Mouse (Mus musculus) embryonic stem cell, embryonic (primary cell): ENCODE data around the gene Dnase2a.

Source experiments
- CTCF ChIA-PET, 4 experiments: fragments of 300-600 bp in 2 of 4; fragments of 350-600 bp in 2 of 4; sonication (Branson Sonifier 250); formaldehyde crosslinking; loops; one replicate each; lab custom pipeline; 2022; ENCODE audit warnings: inconsistent platforms in 2 of 4; lab: Charles Lee
- POLR2A ChIA-PET, 4 experiments: fragments of 300-600 bp in 2 of 4; fragments of 350-600 bp in 2 of 4; sonication (Branson Sonifier 250); formaldehyde crosslinking; loops; one replicate each; lab custom pipeline; 2022; ENCODE audit warnings: antibody characterized with exemption in 4 of 4, inconsistent platforms in 1 of 4; lab: Charles Lee

Dnase2a gene

DNA sequence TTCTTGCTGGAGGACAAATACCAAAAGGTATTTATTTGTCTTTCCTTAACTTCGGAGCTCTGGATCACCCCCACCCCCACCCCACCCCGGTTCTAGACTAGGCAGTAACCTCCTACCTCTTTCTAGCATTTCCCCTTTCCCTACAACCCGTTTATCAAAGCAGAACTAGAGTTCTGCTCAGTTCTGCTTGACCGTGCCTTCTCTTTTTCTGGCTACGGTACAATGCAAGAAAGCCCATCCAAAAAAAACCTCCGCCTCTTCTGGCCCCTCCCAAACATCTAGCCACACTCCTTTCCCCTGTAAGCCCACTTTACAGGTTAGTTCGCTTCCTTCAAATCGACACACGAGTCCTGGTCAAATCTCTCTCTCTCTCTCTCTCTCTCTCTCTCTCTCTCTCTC is 5.1 kb downstream of the Dnase2a start:
- ChIA-PET POLR2A (interaction anchor here (0.5 to 7.6 kb wide), 97 partner anchors 8 to 657 kb away, joined by 3 to 200 read pairs (median 5); partner anchors contain the start of genes Gcdh (in 4 of the 4), Calr (in 3 of the 4), Rad23a (in 3 of the 4) and Syce2 (in 3 of the 4)), CTCF (interaction anchor here (0.6 to 2.9 kb wide), 14 partner anchors 10 to 176 kb away, joined by 3 to 25 read pairs (median 4); partner anchors contain the start of gene Gcdh (in 1 of the 4))

DNA sequence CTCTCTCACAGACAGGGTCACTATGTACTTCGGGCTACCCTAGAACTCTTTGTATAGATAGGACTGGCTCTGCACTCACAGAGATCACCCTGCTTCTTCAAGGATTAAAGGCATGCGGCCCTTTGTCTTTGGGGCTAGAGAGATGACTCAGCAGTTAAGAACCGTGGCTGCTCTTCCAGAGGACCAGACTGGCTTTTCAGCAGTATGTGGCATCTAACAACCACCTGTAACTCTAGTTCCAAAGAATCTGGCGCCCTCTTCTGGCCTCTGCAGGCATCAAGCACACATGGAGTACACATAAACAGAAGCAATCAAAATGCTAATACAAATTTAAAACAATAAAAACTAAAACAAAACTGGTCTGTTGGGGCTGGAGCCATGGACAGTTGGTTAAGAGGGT is 5.6 kb downstream of the Dnase2a start:
- POLR2A ChIA-PET = interaction anchor here (0.5 to 7.6 kb wide), 64 partner anchors 8 to 657 kb away, joined by 3 to 200 read pairs (median 6); partner anchors contain the start of genes Gcdh (in 4 of the 4), Calr (in 2 of the 4), Dhps (in 2 of the 4) and Farsa (in 2 of the 4)

DNA sequence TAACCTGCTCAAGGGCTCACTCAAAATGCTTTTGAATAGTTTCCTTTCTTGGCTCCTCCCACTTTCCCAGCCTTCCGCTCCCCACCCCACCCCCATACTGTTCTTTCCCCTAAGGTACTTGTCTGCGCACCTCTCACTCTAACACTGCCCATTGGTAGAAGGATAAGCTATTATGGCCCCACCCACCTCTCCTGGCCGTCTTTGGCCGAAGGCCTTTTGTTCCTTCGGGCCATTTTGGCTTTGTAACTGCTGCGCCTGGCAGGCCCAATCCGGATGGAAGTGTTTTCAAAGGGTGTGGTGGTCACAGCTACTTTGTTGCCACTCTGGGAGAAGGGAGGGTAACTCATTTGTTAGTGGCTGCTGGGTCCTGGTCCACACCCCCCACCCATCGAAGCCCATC is 6.9 kb downstream of the Dnase2a start:
- CTCF ChIA-PET = interaction anchor here (0.6 to 3.1 kb wide), 32 partner anchors 9 to 187 kb away, joined by 3 to 45 read pairs (median 4); partner anchors contain the start of genes Dand5 (in 1 of the 4), Gcdh (in 1 of the 4) and Mast1 (in 1 of the 4)

More for the DNA sequence above, 5.6 kb downstream of the Dnase2a start:
- CTCF ChIA-PET = interaction anchor here in 2 of 4 experiments (0.7 to 3.1 kb wide), 8 partner anchors 10 to 47 kb away, joined by 4 to 45 read pairs (median 6); partner anchors contain the start of gene Gcdh (in 1 of the 2)

DNA sequence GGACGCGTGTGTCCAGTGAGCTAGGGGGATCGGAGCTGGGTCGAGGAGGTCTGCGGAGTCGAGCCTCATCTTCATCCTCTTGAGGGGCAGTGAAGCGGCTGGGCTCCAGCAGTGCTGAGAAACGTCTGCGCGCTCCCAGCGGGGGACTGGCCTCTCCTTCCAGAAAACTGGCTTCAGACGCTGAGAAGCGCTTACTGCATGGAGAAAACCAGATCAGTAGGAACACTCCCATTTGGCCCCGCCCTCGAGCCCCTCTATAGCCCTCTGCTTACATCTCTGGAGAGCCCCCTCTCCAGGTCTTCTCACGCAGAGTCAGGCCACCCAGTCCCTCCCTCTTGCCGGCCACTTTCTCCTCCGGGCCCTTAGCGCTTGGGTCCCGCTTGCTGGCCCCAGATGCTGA is 9.4 kb downstream of the Dnase2a start:
- CTCF ChIA-PET = no interaction called here
- POLR2A ChIA-PET = interaction anchor here in 3 of 4 experiments (0.5 to 7.6 kb wide), 12 partner anchors 11 to 944 kb away, joined by 3 to 200 read pairs (median 30); partner anchors contain the start of genes Klf1 (in 2 of the 3), Calr (in 1 of the 3), Dnase2a (in 1 of the 3) and Farsa (in 1 of the 3)

More for the DNA sequence above, 6.9 kb downstream of the Dnase2a start:
- POLR2A ChIA-PET = interaction anchor here (0.6 to 7.6 kb wide), 151 partner anchors 8 to 987 kb away, joined by 3 to 200 read pairs (median 5); partner anchors contain the start of genes Calr (in 3 of the 4), Dhps (in 3 of the 4), Junb (in 3 of the 4) and Nacc1 (in 3 of the 4)

DNA sequence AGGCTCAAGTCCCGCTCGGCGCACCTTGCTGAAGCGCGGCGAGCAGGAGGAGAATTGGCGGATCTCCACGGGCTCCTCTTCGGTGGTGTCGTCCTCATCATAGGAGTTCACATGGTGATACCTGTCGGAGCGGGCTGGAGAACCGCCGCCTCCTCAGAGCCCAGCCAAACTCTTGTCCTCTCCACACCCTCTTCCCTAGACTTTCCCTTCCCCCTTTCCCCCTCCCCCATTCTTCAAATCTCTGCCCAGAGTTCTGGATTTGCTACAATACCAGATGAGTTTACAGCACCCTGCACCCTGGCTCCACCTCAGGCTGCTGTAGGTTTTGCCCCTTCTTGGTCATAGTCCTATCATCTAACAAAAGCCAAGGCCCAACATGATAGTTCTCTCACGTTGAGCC is 10.3 kb downstream of the Dnase2a start:
- POLR2A ChIA-PET = interaction anchor here (0.7 to 7.6 kb wide), 12 partner anchors 10 to 61 kb away, joined by 3 to 78 read pairs (median 6); partner anchors contain the start of genes Dnase2a (in 2 of the 4) and Farsa (in 1 of the 4)
- CTCF ChIA-PET = interaction anchor here in 2 of 4 experiments (0.6 to 1.0 kb wide), 3 partner anchors 158 to 1212 kb away, joined by 3 read pairs; no protein-coding TSS in a partner anchor

DNA sequence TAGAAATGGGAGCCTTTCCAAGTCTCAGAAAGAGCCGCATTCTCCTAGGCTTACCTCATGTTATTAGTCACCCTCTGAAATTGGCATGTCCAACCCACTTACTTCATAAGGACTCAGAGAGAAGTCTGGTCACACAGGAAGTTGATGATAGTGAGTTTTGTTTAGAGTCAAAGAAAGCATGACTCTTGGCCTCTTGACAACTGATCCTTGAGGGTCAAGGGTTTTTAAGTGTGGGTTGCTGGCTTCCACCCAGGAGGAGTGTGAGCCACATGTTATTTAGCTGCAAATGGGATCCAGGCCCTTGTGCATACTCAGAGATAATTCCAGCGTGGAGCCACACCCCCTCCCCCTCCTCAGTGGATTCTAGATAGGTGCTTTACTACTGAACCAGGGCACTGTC is 13.2 kb downstream of the Dnase2a start:
- ChIA-PET POLR2A (interaction anchor here in 2 of 4 experiments (0.7 to 3.9 kb wide), 11 partner anchors 9 to 155 kb away, joined by 3 to 19 read pairs (median 4); partner anchors contain the start of genes Calr (in 1 of the 2), Dnase2a (in 1 of the 2), Gcdh (in 1 of the 2) and Hook2 (in 1 of the 2)), CTCF (no interaction called here)

DNA sequence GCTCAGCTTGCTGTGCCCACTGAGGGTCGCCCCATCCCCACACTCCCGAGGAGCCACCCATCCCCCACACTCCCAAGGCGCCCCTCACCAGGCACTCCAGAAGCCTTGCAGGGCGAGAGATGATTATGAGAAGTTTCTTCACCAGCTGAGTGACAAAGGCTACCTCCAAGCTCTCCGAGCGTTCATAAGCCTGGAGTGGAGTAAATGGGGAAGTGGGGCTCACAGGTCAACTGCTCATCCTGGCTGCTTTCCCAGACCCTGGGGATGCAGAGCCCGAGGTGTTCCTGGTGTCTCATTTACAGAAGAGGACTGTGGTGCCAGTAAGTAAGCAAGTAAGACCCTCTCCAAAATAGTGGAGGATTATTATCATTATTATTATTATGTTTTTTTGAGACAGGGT is 17.2 kb downstream of the Dnase2a start:
- CTCF ChIA-PET = interaction anchor here (0.6 to 1.4 kb wide), 8 partner anchors 11 to 82 kb away, joined by 3 to 5 read pairs (median 3); partner anchors contain the start of gene Mast1 (in 1 of the 4)
- POLR2A ChIA-PET = interaction anchor here (0.9 to 3.9 kb wide), 22 partner anchors 9 to 270 kb away, joined by 3 to 41 read pairs (median 5); partner anchors contain the start of genes Dnase2a (in 1 of the 4), Gcdh (in 1 of the 4) and Mast1 (in 1 of the 4)

DNA sequence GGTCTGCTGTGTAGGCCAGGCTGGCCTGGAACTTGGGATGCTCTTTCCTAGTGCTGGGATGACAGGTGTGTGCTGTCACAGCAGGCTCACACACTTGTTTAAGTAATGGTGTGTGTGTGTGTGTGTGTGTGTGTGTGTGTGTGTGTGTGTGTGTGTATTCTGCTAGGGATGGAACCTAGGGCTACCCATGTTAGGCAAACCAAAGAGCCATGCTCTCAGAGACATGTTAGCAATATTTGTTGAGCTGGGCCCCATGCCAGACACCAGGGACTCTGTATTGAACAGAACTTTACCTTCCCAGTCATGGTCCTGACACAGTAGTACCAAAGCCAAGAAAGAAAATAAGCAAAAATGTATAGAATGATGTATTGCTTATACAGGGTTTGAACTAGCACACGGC is 19.2 kb downstream of the Dnase2a start:
- POLR2A ChIA-PET = interaction anchor here in 3 of 4 experiments (0.6 to 5.2 kb wide), 17 partner anchors 9 to 268 kb away, joined by 3 to 78 read pairs (median 4); partner anchors contain the start of genes Calr (in 1 of the 3), Fbxw9 (in 1 of the 3), Gcdh (in 1 of the 3) and Mast1 (in 1 of the 3)
- CTCF ChIA-PET = interaction anchor here in 3 of 4 experiments (0.6 to 2.8 kb wide), 10 partner anchors 11 to 80 kb away, joined by 3 to 33 read pairs (median 6); partner anchors contain the start of gene Mast1 (in 1 of the 3)

DNA sequence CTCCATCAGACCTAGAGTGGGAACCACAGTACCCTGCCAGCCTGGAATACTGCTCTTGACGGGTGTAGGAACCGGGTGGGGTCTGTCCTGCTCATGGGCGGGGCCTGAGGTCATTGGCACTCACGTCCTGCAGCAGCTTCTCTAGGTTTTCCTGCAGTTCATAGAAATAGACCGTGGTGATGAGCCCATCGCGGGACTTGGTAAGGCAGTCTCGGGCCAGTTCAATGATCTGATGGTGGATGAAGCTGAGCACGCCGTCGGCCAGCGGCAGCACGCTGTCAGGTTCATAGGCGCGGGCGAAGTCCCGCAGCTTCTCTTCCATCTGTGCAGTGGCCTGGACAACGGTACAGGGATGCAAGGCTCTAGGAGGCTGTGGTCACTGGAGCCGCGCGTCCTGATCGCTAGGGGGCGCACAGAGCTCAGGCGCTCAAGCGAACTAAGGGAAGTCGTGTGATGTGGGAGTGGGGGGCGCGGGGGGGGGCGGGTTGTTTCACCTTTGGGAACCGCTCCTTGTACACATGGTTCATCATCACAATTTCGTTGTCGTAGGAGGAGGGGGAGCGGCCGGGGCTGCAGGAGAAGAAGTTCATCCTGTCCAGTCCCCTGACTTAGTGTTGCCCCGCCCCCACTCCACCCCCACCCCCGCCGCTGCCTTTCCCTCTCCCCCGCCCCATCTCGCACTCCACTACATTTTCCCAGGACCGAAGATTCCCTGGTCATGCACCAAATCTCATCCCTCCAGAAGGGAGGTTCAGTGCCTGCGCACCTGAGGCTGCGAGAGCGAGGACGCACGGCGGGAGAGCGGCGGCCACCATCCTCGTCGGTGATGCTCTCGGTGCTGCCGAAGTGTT is 20.3 kb downstream of the Dnase2a start:
- ChIA-PET CTCF (interaction anchor here (0.6 to 2.8 kb wide), 84 partner anchors 8 to 1802 kb away, joined by 3 to 33 read pairs (median 4); partner anchors contain the start of genes Dnase2a (in 2 of the 4), Gcdh (in 2 of the 4), Mast1 (in 2 of the 4) and Junb (in 1 of the 4)), POLR2A (interaction anchor here (0.5 to 5.2 kb wide), 46 partner anchors 8 to 1322 kb away, joined by 3 to 78 read pairs (median 4); partner anchors contain the start of genes Mast1 (in 2 of the 4), Calr (in 1 of the 4), Dhps (in 1 of the 4) and Dnase2a (in 1 of the 4))

DNA sequence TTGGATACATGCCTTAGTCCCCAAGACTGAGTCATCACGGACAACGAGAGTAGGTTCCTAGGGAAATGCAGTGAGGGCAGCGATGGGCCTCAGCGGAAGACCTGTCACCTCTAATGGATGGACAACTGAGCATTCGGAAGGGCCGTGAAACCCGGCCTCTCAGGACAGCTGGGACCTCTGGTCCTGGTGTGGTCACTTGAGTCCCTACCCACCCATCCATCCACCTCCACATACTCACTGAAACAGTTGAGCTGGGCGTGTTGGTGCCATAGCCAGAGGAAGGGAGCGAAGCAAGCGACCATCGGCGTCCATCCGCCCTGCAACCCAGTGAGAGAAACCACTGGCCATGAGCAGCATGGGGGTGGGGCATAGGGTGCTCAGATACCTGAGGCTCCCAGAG is 22.2 kb downstream of the Dnase2a start:
- POLR2A ChIA-PET = interaction anchor here in 2 of 4 experiments (0.9 to 5.2 kb wide), 8 partner anchors 8 to 141 kb away, joined by 3 to 78 read pairs (median 3); partner anchors contain the start of gene Dhps (in 1 of the 2)

DNA sequence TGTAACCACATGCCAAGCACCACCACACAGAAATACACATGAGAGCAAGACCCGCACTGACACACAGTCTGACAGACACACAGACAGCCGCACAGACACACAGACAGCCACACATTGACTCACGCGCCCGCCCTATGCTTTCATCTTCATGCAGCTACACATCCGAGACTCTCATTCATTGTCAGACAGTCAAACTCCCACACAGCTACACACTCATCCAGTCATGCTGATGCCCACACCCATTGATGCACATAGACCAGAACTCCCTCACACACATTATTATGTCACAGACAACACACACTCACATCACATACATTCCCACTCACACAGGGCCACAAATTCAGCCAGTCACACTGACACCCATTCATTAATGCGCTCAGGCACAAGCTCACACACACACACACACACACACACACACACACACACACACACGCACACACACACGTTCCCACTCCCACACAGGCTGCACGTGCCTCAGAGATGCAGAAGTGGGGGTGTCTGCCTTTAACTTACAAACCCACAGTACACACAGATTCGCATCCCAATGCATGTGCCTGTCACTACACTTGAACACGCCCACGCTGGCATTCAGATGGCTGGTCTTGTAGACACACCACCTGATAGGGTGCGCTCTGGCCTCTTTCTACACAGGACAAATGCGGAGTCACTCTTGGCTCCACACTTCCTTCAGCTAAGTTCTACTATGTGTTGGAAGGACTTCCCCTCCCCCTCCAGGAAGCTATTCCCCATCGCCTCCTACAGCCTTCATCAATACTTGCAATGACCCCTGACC is 25.6 kb downstream of the Dnase2a start:
- POLR2A ChIA-PET = interaction anchor here in 2 of 4 experiments (0.6 to 4.0 kb wide), 16 partner anchors 9 to 138 kb away, joined by 3 to 25 read pairs (median 4); partner anchors contain the start of genes Calr (in 1 of the 2), Dhps (in 1 of the 2) and Trir (in 1 of the 2)
- CTCF ChIA-PET = interaction anchor here in 2 of 4 experiments (0.6 to 1.6 kb wide), 5 partner anchors 18 to 796 kb away, joined by 3 to 6 read pairs (median 3); no protein-coding TSS in a partner anchor

More for the DNA sequence above, 22.2 kb downstream of the Dnase2a start:
- CTCF ChIA-PET = interaction anchor here in 2 of 4 experiments (0.8 to 1.1 kb wide), 2 partner anchors 15 to 17 kb away, joined by 3 read pairs; no protein-coding TSS in a partner anchor

DNA sequence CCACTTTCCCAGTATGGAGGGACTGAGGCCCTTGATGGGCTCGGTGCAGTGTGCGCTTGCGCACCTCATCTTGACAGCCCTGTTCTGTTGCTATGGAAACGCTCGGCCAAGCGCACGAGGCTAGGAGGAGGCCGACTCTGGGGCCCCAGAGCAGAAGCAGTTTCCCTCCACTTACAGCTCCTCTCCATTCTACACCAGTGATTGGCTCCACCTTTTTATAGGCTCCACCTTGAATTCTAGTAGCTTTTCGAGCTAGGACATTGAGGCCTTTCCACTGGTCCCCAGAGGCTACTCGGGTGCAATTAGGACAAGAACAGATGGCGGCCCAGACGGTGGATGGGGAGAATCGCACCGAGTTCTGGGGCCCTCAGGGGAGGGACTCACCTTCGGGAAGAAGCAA is 26.5 kb downstream of the Dnase2a start:
- CTCF ChIA-PET = interaction anchor here in 3 of 4 experiments (0.7 to 1.6 kb wide), 10 partner anchors 10 to 62 kb away, joined by 3 to 7 read pairs (median 3); no protein-coding TSS in a partner anchor
- POLR2A ChIA-PET = interaction anchor here in 3 of 4 experiments (0.5 to 4.5 kb wide), 29 partner anchors 10 to 226 kb away, joined by 3 to 25 read pairs (median 4); partner anchors contain the start of genes Calr (in 1 of the 3), Dhps (in 1 of the 3), Dnase2a (in 1 of the 3) and Tnpo2 (in 1 of the 3)

DNA sequence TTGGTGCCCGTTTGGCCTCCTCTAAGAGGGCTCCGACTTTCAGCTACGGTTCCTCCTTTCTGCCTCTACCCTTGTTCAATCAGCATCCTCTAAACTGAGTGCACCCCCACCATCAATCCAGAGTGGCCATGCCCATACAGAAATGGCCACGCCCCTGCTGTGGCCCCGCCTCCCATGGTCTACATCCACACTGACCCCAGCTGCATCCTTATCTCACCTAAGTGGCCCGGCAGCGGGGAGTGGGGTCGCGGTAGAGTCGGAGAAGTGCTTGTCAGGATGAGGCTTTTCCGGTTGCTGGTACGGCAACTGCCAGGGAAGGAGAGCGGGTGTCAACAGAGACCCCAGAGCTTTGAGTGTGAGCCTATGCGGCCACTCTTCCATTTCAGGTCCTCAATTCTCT is 27.1 kb downstream of the Dnase2a start:
- ChIA-PET POLR2A (interaction anchor here in 3 of 4 experiments (0.6 to 4.5 kb wide), 28 partner anchors 9 to 226 kb away, joined by 3 to 25 read pairs (median 4); partner anchors contain the start of genes Calr (in 1 of the 3), Dnase2a (in 1 of the 3), Tnpo2 (in 1 of the 3) and Trir (in 1 of the 3)), CTCF (interaction anchor here in 3 of 4 experiments (0.6 to 1.6 kb wide), 9 partner anchors 9 to 389 kb away, joined by 3 to 11 read pairs (median 4); no protein-coding TSS in a partner anchor)

DNA sequence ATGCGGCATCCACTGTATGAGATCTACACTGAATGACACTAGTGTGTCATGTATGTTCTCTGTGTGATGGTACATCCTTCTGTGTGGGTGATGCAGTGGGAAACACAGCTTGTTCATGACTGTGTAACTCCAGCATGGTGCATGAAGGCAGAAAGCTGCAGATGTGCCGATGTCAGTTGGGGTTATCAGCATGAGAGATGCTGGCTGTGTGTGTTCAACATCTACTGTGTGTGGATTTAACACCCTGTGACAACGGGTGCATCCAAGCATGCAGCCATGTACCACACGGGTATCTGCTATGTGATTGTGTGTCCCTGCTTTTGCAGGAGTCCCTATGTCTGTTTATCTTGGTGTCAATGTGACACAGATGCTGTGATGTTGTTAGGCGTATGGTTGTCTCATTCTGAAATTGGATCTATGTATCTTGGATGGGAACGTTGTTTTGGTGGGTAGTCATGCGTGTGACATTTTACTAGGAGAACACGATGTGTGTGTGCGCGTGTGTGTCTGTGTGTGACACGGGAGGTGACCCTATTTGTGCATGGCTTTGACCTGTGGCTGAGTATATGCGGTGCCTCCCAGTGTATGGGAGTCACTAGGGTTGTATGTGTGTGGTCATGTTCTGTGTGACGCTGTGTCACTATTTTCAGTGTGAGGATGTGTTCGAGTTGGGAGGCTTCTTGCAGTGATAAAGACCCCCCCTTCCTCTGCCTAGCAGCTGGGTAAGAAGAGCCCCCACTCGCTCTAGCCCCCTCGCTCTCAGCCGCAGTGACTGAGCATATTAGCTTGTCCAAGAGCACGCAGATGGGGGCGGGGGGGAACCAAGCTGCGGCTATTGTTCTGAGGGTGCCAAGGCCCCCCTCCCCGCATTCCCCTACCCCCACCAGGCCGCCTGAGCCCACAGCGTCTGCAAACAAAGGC is 27.9 kb downstream of the Dnase2a start:
- POLR2A ChIA-PET = interaction anchor here (0.5 to 4.5 kb wide), 24 partner anchors 8 to 687 kb away, joined by 3 to 25 read pairs (median 4); partner anchors contain the start of genes Calr (in 1 of the 4) and Tnpo2 (in 1 of the 4)
- CTCF ChIA-PET = interaction anchor here (0.7 to 2.3 kb wide), 12 partner anchors 8 to 206 kb away, joined by 3 to 11 read pairs (median 3); partner anchors contain the start of gene Dnase2a (in 1 of the 4)
